Mouse (Mus musculus) leukemia stem cell, adult 10-12 weeks (primary cell): Measurements from ENCODE around the gene Emc9. TPM values are rescaled to one million over a fixed set of nuclear protein-coding genes. Genes with fewer than 3 reads are reported as not detected.

Source experiments
- polyA plus RNA-seq: library from polyadenylated mRNA; stranded (reverse); fragments of >175 nt; gene quantifications from 2 replicates; pipeline ENCODE4 v1.2.3, GENCODE M21; 2012; ENCODE audit warnings: low replicate concordance

Emc9 gene
- polyA plus RNA-seq = 25.0 and 35.4 TPM in 2 replicates

DNA sequence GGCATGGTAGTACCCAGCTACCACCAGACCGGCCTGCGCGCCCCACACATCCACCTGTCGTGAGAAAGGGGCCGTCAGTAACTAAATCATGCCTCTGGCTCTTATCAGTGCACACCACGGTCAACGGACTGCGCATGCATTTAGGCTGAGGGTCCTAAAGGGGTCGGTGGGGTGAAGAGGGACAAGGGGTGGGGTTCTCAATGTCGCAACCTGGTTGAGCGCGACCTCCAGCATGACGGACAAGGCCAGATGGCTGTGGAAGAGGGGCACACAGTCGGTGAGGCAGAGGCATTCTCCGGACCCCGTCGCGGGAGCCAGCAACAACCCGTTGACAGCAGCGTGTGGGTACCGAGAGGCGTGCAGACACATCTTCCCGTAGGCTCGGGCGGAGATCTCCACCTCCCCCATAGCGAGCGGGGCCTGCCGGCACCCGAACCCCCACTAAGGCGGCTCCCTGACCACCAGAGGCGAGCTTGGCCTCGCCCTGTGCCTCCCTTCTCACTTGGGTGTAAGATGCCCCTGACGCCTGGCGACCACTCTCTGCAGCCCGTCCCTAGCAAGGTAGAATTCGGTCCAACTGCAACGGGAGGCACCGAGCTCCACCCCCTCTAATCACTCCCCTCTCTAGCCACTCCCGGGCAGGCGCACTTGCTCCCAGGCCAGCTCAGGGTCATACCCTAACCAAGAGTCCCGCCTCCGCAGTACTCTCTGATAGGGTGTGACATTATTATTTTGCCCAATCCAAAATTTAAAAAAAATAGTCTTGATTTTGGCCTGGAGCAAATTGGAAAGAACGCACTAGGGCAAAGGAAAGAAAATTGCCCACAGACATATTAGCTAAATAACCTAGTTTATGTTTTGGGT is at the start of gene Emc9:
Emc9 (minus strand) TSS at position 601 of the 864 bp plus-strand sequence.

DNA sequence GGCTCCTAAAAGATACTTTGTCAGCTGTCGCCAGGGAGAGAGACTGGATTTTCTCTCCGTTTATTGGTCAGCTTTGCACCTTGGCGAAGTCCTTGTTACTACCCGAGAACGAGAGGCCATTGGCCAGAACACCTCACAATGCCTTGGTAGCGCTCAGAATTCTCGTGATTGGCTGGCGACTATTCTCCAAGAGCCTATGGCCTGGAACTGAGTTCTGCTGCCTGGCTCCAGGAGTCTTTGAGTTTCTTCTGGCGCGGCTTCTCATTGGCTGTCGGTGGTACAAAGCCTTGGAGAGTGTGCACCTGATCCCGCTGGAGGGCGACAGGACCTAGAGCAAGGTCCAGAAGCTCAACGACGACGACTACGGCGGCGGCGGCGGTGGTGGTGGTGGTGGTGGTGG is 32.7 kb upstream of the Emc9 start, which contains the start of gene Rec8:
Rec8 (plus strand) TSS at position 216 of the 400 bp plus-strand sequence.

DNA sequence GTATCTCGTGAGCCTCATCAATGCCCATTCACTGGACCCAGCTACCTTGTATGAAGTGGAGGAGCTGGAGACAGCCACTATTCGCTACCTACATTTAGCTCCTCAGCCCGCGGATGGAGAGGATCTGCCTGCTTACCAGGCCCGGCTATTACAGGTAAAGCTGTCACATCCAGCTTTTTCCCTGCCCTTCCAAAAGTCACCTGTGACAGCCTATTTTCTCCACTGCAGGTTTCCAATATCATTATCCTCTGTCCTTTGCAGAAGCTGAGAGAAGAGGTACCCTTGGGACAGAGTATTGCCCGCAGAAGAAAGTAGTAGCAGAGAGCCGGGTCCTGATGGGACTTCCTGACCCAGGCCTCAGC is 18.1 kb upstream of the Emc9 start, which contains the start of gene Irf9:
Irf9 (plus strand) TSS at position 301 of the 362 bp plus-strand sequence.

DNA sequence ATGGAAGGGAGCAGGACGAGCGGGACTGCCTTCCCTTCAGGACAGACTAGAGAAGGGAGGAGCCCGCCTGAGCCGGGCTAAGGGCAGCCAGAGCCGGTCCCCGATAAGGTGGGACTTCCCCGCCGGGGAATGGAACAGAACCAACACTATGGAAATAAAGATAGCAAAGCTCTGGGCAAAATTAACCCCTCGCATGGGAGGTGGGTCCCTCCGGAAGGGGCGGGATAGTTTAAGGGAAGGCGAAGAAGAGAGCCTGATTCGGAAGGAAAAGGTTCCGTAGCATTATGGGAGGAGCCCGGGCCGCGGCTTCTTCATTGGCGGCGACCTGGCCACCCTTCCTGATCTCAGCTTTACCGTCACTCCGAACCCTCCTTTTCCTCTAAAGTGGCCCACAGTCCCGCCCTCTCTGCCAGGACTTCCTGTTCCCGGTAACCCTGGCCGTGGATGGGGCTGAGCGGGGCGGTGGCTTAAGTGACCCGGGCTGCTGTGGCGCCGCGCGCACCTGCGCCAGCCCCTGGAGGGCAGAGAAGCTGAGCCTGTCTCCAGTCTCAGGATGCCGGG is 6.3 kb upstream of the Emc9 start, which contains the start of gene Rnf31:
Rnf31 (plus strand) TSS at position 378 of the 561 bp plus-strand sequence.

DNA sequence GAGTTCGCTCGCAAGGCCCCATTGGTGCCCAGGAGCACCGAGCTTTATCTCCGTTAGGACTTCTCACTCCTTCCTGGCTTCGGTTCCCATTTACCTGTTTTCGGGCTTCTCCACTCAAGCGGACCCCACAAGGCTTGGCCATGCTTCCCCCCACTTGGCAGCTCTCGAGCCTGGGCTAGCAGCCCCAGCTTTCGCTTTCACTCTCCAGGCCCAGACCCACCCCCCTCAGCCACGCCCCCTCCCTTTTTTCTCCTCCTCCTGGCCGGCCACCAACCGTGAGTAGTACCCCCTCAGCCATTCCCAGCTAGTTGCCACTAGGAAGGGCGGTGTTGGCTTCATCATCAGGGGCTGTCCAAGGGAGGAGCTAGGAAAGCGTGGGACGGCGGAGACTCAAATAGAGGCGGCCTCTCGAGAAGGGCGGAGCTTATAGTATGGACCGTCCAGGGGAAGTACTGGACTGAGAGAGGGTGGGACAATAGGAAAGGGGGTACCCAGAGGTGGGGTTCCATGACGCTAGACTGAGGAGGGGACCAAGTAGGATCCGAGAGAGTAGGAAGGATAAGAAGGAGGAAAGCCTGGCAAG is 5.7 kb upstream of the Emc9 start, which contains the start of gene Psme2:
Psme2 (minus strand) TSS at position 366 of the 583 bp plus-strand sequence.

DNA sequence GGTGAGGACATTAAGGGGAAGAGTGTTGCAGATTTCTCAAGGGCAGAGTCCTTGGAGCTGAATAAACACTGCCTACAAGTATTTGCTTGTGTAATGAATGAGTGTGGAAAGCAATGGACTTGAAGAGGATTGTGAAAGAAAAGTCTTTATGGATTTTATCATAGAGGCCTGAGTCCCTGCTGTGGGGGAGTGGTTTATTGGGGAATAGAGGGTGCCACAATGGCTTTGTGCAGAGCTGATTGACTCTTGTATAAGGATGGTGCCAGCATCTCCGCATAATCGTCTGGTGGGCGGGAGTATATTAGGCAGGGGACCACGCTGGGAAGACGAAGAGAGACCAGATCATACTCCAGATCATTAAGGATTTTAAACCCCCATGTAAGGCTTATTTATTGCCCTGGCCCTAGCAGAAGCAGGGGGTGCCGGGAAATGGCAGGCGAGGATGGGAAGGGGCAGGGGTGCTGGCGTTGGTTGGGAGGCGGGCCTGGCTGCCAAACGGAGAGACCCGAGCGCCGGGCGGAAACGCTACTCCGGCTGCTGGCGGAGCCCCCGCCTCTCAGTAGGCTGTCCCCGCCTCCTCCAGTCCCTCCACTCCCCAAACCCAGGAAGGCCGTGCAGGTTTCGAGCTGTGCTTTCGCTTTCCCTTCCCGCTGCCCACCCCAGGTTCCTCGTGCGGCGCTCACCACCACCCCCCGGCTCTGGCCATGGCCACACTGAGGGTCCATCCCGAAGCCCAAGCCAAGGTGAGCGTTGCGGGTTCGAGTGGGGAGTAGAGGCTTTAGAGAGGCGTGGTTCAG is 7.0 kb downstream of the Emc9 start, which contains the start of gene Psme1:
Psme1 (plus strand) TSS at position 253 of the 797 bp plus-strand sequence.

DNA sequence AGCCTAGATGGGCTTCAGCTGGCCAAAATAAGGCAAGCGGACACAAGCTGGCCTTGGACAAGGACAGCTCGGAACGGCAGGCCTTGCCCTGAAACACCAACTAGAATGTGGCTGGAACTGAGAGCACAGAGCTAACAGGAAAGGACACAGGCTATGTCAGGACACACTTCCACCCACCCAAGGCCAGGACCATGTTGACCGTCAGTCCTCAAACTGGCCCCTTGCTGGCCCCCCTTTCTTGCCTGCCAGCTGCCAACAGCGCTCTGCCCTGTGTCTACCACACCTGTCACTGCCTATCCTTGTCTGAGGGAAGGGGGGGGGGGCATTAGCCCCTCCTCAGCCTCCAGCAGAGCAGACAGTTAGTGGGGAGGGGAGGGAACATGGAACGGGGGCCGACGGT is 9.8 kb downstream of the Emc9 start, which contains the start of gene Fitm1:
Fitm1 (plus strand) TSS at position 316 of the 400 bp plus-strand sequence.

DNA sequence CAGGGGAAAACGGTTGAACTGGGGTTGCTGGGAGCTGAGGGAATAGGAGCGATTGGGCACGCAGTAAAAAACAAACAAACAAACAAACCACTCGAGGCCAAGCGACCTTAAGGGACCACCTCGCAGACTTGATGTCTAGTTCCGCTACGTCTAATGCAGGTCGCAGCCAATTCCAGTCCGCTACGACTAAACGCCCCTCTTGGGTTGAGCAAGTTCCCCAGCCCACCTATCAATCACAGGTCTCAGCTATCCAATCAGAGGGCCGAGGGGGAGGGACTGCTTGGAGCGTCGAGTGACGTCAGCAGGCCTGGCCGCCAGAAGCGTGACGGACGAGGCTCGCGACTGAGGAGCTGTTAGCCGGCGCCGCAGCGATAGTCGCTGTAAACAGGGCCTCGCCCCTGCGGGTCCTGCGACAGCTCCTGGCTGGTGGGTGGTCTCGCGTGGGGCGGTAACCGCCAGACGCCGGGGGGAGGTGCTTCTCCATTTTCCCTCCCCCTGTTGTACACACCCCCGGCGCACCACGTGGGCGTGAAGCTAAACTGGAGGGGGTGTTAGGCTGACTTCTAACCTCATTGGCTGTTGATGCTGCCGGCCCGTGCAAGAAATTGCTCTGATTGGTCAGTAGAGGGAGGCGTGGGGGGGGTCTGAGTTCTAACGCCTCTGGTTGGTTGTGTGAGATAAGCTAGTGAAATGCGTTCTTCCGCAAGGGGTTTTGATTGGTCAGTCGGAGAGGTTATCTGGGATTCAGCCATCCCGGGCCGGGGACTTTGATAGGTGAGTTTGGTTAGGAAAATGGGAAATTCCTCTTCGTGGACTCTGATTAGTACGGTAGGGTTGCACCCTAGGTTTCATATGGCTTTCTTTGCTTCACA is 24.7 kb downstream of the Emc9 start, which contains the start of gene A730061H03Rik:
A730061H03Rik (minus strand) TSS at position 205 of the 872 bp plus-strand sequence.

DNA sequence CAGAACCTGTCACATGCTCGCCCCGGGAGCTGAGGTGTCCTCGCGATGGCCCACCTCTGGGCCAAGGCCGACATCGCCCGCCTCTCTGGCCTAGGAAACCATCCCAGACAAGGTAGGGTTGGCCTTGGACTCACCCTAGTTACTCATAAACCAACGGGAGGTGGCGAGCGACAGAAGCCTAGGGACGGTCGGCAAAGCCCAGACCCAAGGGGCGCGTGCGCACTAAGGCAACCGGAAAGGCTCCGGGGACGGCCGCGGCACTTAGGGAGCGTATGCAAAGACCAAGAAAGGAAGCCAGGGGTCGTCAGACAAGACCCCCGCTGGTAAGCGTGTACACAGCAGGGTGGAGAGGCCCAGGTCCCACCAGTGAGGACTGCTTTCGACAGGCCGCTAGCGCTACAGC is 25.3 kb downstream of the Emc9 start, which contains the start of gene Dcaf11:
Dcaf11 (plus strand) TSS at position 208 of the 403 bp plus-strand sequence.

DNA sequence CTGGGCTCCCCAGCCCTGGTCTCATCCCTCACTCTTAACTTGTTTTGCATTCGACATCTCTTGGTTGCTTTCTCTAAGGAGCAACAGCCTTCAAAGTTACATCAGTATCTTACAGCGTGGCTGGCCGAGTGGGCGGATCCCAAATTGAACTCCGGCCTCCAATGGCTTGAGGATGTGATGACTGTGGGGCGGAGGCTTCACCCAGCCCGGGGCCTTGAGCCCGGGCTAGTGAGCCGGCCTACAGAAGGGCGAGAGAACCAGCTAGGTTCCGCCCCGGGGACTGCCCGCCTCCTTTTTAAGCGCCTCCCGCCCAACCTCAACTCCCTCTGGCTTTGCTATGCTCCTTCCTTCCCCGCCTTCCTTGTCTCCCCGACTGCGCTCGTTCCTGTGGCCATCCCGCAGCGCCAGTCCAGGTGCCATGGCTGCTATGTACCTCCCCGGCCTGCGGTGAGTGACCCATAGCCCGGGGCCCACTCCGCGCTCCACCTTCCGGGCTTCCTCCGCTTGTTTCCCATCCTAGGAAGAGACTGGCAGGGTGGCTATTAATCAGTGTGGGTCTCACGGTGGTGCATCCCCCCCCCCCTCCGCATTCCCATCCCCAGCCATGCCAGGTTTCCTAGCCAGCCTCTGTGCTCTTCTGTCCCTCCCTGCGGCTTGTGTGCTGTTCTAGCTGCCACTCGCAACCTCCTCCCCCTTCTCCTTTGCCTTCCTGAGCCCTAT is 44.9 kb downstream of the Emc9 start, which contains the start of gene Pck2:
Pck2 (plus strand) TSS at position 200 of the 720 bp plus-strand sequence.

Other genes with a start within 250 kb of the Emc9 start
- gene Dhrs4, start 106.5 kb downstream of the Emc9 start, polyA plus RNA-seq = 56.4 and 85.0 TPM in 2 replicates
- 6.0 and 15.4 TPM in 2 replicates for gene Carmil3, start 94.7 kb downstream of the Emc9 start, polyA plus RNA-seq
- gene Cpne6, start 74.9 kb downstream of the Emc9 start, polyA plus RNA-seq = not detected in 2 replicates
- gene Nrl, start 60.3 kb downstream of the Emc9 start, polyA plus RNA-seq = 0.41 and 0.62 TPM in 2 replicates
- 116 and 171 TPM in 2 replicates for gene Pck2, start 45.0 kb downstream of the Emc9 start, polyA plus RNA-seq
- gene Dcaf11, start 25.3 kb downstream of the Emc9 start, polyA plus RNA-seq = 26.0 and 50.2 TPM in 2 replicates
- 0.97 and 1.7 TPM in 2 replicates for gene A730061H03Rik, start 24.9 kb downstream of the Emc9 start, polyA plus RNA-seq
- not detected in 2 replicates for gene Fitm1, start 9.7 kb downstream of the Emc9 start, polyA plus RNA-seq
- 69.7 and 113 TPM in 2 replicates for gene Psme1, start 7.2 kb downstream of the Emc9 start, polyA plus RNA-seq
- gene Psme2, start 5.8 kb upstream of the Emc9 start, polyA plus RNA-seq = 21.1 and 39.3 TPM in 2 replicates
- 31.7 and 39.6 TPM in 2 replicates for gene Rnf31, start 6.4 kb upstream of the Emc9 start, polyA plus RNA-seq
- 22.2 and 204 TPM in 2 replicates for gene Irf9, start 18.3 kb upstream of the Emc9 start, polyA plus RNA-seq
- gene Rec8, start 32.7 kb upstream of the Emc9 start, polyA plus RNA-seq = 7.8 and 19.7 TPM in 2 replicates
- gene Ipo4, start 50.7 kb upstream of the Emc9 start, polyA plus RNA-seq = 18.3 and 108 TPM in 2 replicates
- gene Gm49378, start 52.6 kb upstream of the Emc9 start, polyA plus RNA-seq = 18.9 TPM in 1 of 2 replicates, not detected in the other
- 20.7 and 31.5 TPM in 2 replicates for gene Tm9sf1, start 58.5 kb upstream of the Emc9 start, polyA plus RNA-seq
- 0.41 TPM in 1 of 2 replicates, not detected in the other for gene Tssk4, start 64.9 kb upstream of the Emc9 start, polyA plus RNA-seq
- 11.3 and 12.5 TPM in 2 replicates for gene Mdp1, start 75.2 kb upstream of the Emc9 start, polyA plus RNA-seq
- 3.1 and 25.0 TPM in 2 replicates for gene Gmpr2, start 86.6 kb upstream of the Emc9 start, polyA plus RNA-seq
- 32.6 and 33.7 TPM in 2 replicates for gene Nedd8, start 86.8 kb upstream of the Emc9 start, polyA plus RNA-seq
- gene Tinf2, start 96.5 kb upstream of the Emc9 start, polyA plus RNA-seq = 49.1 and 49.7 TPM in 2 replicates
- gene Tgm1, start 128.6 kb upstream of the Emc9 start, polyA plus RNA-seq = 4.5 and 11.0 TPM in 2 replicates
- 8.7 and 22.8 TPM in 2 replicates for gene Rabggta, start 137.0 kb upstream of the Emc9 start, polyA plus RNA-seq
- gene Dhrs1, start 160.4 kb upstream of the Emc9 start, polyA plus RNA-seq = 4.0 and 4.2 TPM in 2 replicates
- gene Nop9, start 160.4 kb upstream of the Emc9 start, polyA plus RNA-seq = 57.8 and 83.1 TPM in 2 replicates
- gene Cideb, start 173.2 kb upstream of the Emc9 start, polyA plus RNA-seq = not detected in 2 replicates
- 0.20 TPM in 1 of 2 replicates, not detected in the other for gene Ltb4r2, start 176.1 kb upstream of the Emc9 start, polyA plus RNA-seq
- 1.1 and 3.8 TPM in 2 replicates for gene Ltb4r1, start 180.7 kb upstream of the Emc9 start, polyA plus RNA-seq
- gene Adcy4, start 198.8 kb upstream of the Emc9 start, polyA plus RNA-seq = 1.5 and 1.8 TPM in 2 replicates
- 54.1 and 55.8 TPM in 2 replicates for gene Ripk3, start 203.6 kb upstream of the Emc9 start, polyA plus RNA-seq
- 0.20 and 0.88 TPM in 2 replicates for gene Nfatc4, start 237.8 kb upstream of the Emc9 start, polyA plus RNA-seq